ENCODE assay signal across 9 mouse cellular contexts in genomic region chr4:153482459-153483338, GRCm38 (mm10). TPM values are rescaled to one million over a fixed set of nuclear protein-coding genes. Genes with fewer than 3 reads are reported as not detected.
DNase-seq lines count a peak whose midpoint lies in the region; ATAC-seq and TF ChIP-seq lines count a peak whose summit lies in the region.
"Had no signal": no experiment of that assay in that cellular context is flagged by ENCODE, and none has a peak within 500 bp of the region (broad histone marks: within the 10 kb centered on the region; RNA-seq: fewer than 3 reads in every experiment).

Gene Ajap1 (minus strand): TSS chr4:153482811.

- no peak within 1 kb of the TSS for H3K27ac ChIP-seq in embryonic facial prominence, embryonic 13.5 days
- H3K27ac ChIP-seq in intestine, postnatal 0 days (ENCODE audit: low read depth, low read length), result no peak within 1 kb of the TSS
- peak within 1 kb of the TSS; percentile 80 for H3K27ac ChIP-seq in midbrain, embryonic 13.5 days

- H3K9me3 ChIP-seq in E14TG2a.4 (ENCODE audit: low read length), result no peaks in the 10 kb centered on the region
- no peaks in the 10 kb centered on the region for H3K9me3 ChIP-seq in embryonic facial prominence, embryonic 13.5 days
- H3K9me3 ChIP-seq in intestine, postnatal 0 days (ENCODE audit: control insufficient read depth), result no peaks in the 10 kb centered on the region
- H3K9me3 ChIP-seq in midbrain, embryonic 13.5 days, result no peaks in the 10 kb centered on the region

- peak within 1 kb of the TSS; percentile 52 for H3K9ac ChIP-seq in embryonic facial prominence, embryonic 13.5 days
- no peak within 1 kb of the TSS for H3K9ac ChIP-seq in intestine, postnatal 0 days (ENCODE audit: low read depth, low read length)
- H3K9ac ChIP-seq in midbrain, embryonic 13.5 days (replicated peaks), result peak within 1 kb of the TSS; percentile 89

- peak within 1 kb of the TSS; percentile 89 for H3K4me2 ChIP-seq in embryonic facial prominence, embryonic 13.5 days
- peak within 1 kb of the TSS; percentile 55 for H3K4me2 ChIP-seq in intestine, postnatal 0 days (replicated peaks; ENCODE audit: low read depth)
- peak within 1 kb of the TSS; percentile 97 for H3K4me2 ChIP-seq in midbrain, embryonic 13.5 days (replicated peaks)

- no peak for TF ChIP-seq CTCF in E14TG2a.4 (conservative IDR thresholded peaks at IDR 0.05; ENCODE audit: low read length)
- no peak for TF ChIP-seq CTCF in intestine, postnatal 0 days (IDR thresholded peaks at IDR 0.05; ENCODE audit: low read depth)

- H3K27me3 ChIP-seq in E14TG2a.4 (ENCODE audit: insufficient read depth, low read length), result peaks cover 73% of the 10 kb centered on the region
- H3K27me3 ChIP-seq in embryonic facial prominence, embryonic 13.5 days, result peaks cover 86% of the 10 kb centered on the region
- peaks cover 55% of the 10 kb centered on the region for H3K27me3 ChIP-seq in intestine, postnatal 0 days (replicated peaks; ENCODE audit: control insufficient read depth, insufficient read depth, low read length)
- peaks cover 52% of the 10 kb centered on the region for H3K27me3 ChIP-seq in midbrain, embryonic 13.5 days

- peak; percentile 47 to 56 for DNase-seq in cerebellum, postnatal 14 days
- no peak for DNase-seq in cerebellum, adult 9-10 months
- peak; percentile 19 for DNase-seq in testis, postnatal 14 days (ENCODE audit: low spot score)

- H3K4me3 ChIP-seq in E14TG2a.4 (replicated peaks; ENCODE audit: low read length), result peak within 1 kb of the TSS; percentile 76
- peak within 1 kb of the TSS; percentile 52 for H3K4me3 ChIP-seq in embryonic facial prominence, embryonic 13.5 days
- peak within 1 kb of the TSS; percentile 26 for H3K4me3 ChIP-seq in intestine, postnatal 0 days (ENCODE audit: low read depth, low read length)
- H3K4me3 ChIP-seq in midbrain, embryonic 13.5 days (replicated peaks), result peak within 1 kb of the TSS; percentile 72

- peak; percentile 44; the same call in 1 of the 2 replicates for ATAC-seq in embryonic facial prominence, embryonic 13.5 days (ENCODE audit: insufficient number of reproducible peaks, insufficient read depth, low FRiP score, low TSS enrichment, low read depth)
- no peak for ATAC-seq in intestine, postnatal 0 days
- peak; percentile 49 for ATAC-seq in midbrain, embryonic 13.5 days
- ATAC-seq in megakaryocyte-erythroid progenitor cell, adult 5-6 weeks (replicated peaks; ENCODE audit: low FRiP score, low TSS enrichment, poor library complexity, severe bottlenecking), result no peak

- peaks cover 38% of the 10 kb centered on the region for H3K4me1 ChIP-seq in E14TG2a.4 (replicated peaks; ENCODE audit: low read depth, low read length)
- peaks cover 39% of the 10 kb centered on the region for H3K4me1 ChIP-seq in embryonic facial prominence, embryonic 13.5 days
- H3K4me1 ChIP-seq in intestine, postnatal 0 days (replicated peaks; ENCODE audit: control insufficient read depth, insufficient read depth, low read length), result no peaks in the 10 kb centered on the region
- H3K4me1 ChIP-seq in midbrain, embryonic 13.5 days (replicated peaks), result peaks cover 82% of the 10 kb centered on the region

- no peaks in the 10 kb centered on the region for H3K36me3 ChIP-seq in E14TG2a.4 (ENCODE audit: insufficient read depth, low read length)
- no peaks in the 10 kb centered on the region for H3K36me3 ChIP-seq in embryonic facial prominence, embryonic 13.5 days
- no peaks in the 10 kb centered on the region for H3K36me3 ChIP-seq in intestine, postnatal 0 days (ENCODE audit: control insufficient read depth, insufficient read depth)
- no peaks in the 10 kb centered on the region for H3K36me3 ChIP-seq in midbrain, embryonic 13.5 days

- under 1% methylated on average over 85 of the region's 114 CpGs for whole genome bisulfite sequencing in embryonic facial prominence, embryonic 13.5 days
- WGBS in intestine, postnatal 0 days, result 1% methylated on average over 82 of the region's 114 CpGs
- under 1% methylated on average over 80 of the region's 114 CpGs for WGBS in midbrain, embryonic 13.5 days

RNA-seq across cellular contexts. Expression of gene Ajap1, which starts in this region (rescaled TPM):
- polyA plus RNA-seq in embryonic facial prominence, embryonic 13.5 days (2015; fragmentation: Nextera tagmentation; extraction: Ambion mirVana), result 0.48 TPM in 2 replicates
- polyA plus RNA-seq in intestine, postnatal 0 days (2015; fragmentation: Nextera tagmentation; extraction: Ambion mirVana), result 0.29 and 0.86 TPM in 2 replicates
- polyA plus RNA-seq in midbrain, embryonic 13.5 days (2015; fragmentation: Nextera tagmentation; extraction: Ambion mirVana), result 6.7 and 8.6 TPM in 2 replicates
- not detected in 2 replicates for total RNA-seq in megakaryocyte-erythroid progenitor cell, adult 5-6 weeks (2014; fragmentation: Nextera tagmentation)
- total RNA-seq in megakaryocyte-erythroid progenitor cell, adult 5-6 weeks (2017), result not detected in 2 replicates
- total RNA-seq: common myeloid progenitor, adult 5-6 weeks had no signal

Comparison
In these comparisons a context has a peak if more than half of its experiments do, and no peak if none do; other contexts are left out.
1. Peak in ATAC-seq, H3K4me3 ChIP-seq, H3K9ac ChIP-seq and H3K4me2 ChIP-seq in embryonic facial prominence, embryonic 13.5 days; RNA of the gene not detected or under 1 TPM.
2. H3K4me3 ChIP-seq: peak in every context shown above with its lines; median percentile 76 in E14TG2a.4; 72 in midbrain, embryonic 13.5 days; 52 in embryonic facial prominence, embryonic 13.5 days; 26 in intestine, postnatal 0 days.